Mouse (Mus musculus): ENCODE data around the gene Pdpn. TPM values are rescaled to one million over a fixed set of nuclear protein-coding genes. Genes with fewer than 3 reads are reported as not detected.

Pdpn gene
- total RNA-seq, 2 experiments from 2014 or later, result 15.0 to 15.3 TPM

DNA sequence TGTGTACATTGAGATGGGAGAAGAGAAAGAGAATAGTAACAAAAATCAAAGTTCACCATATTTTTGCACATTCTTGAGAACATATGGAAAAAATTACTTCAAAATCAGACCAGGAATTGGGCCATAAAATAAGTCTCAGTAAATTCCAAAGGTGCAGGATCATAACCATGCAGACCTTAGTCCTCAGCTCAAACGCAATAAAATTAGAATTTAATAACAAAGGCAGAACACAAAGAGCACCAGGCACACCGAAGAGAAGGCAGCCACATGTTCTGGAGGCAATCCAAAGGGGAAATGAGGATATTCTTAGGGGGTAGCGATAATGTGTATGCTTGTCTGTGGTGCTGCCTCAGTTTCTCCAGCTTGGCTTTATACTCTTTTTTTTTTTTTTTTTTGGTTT lies 68.3 kb downstream of the Pdpn start:
- TF ChIP-seq CTCF (IDR thresholded peaks at IDR 0.05), result no peak
- no peak overlapping the region for H3K27ac ChIP-seq
- no peak overlapping the region for H3K4me3 ChIP-seq
- no peak for DNase-seq (ENCODE audit: extremely low spot score in 1 of 2, low spot score in 2 of 2)
- intact Hi-C loops (cut with DNase I), result no loop called here

DNA sequence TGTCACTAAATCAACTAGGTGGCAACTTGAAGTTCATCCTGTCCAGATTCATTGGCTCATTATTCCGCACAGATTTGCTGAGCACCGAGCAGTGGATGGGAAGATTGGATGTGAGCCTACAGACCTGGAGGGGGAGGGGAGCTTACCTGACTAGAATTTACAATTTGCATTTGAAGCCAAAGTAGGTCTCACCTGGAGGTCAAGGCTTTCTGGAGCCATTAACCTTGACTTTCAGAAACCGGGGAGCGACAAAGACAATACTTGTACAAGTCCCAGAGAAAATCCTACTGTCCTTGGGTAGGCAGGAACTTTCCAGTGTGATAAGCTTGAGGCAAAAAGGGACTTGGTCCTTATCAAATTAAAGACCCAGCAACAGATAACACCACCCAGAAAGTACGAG lies 71.4 kb downstream of the Pdpn start:
- Histone ChIP-seq H3K4me3 (no peak overlapping the region), H3K27ac (no peak overlapping the region)
- TF ChIP-seq CTCF (IDR thresholded peaks at IDR 0.05), result no peak
- intact Hi-C loops (cut with DNase I), result no loop called here
- DNase-seq (ENCODE audit: extremely low spot score in 1 of 2, low spot score in 2 of 2), result no peak

DNA sequence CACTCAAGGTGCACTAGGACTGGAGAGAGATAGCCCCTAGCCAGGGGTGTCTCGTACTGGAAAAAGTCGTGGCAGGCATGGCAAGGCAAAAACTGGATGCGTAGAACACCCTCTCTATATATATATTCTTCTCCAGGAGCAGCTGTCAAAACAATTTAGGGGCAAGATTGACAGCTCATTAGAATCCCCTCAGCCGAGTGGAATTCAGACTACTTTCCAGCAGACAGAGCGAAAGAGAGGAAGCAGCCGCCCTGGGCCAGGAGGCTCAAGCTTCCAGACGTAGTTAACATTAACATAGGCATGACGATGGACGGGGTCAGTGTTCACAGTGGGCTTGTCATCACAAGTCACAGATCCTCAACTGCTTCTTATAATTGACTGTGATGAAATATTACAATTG lies 73.5 kb downstream of the Pdpn start:
- H3K27ac ChIP-seq, result no peak overlapping the region
- no peak for TF ChIP-seq CTCF (IDR thresholded peaks at IDR 0.05)
- no peak overlapping the region for H3K4me3 ChIP-seq
- DNase-seq (ENCODE audit: extremely low spot score in 1 of 2, low spot score in 2 of 2), result no peak
- intact Hi-C loops (cut with DNase I), result no loop called here

DNA sequence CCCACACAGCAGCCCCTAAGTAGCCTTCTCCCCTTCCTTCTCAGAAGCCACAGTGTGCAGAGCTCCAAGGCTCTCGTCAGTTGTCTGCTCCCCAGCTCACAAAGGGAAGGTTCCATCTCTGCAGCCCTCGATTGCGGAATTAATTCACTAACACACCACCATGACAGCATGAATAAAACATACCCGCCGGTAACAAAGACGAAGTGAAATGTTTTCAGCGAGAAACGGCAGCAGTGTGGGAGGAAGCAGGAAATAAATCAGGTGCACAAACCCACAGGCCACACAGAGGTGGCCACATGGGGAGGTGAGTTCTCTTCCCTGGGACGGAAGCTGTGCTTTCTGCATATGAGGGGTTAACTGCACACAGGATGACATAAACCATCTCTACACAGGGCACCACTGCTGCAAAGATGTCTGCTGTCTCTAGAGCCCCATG lies 80.0 kb downstream of the Pdpn start:
- DNase-seq (ENCODE audit: extremely low spot score in 1 of 2, low spot score in 2 of 2), result no peak
- no peak overlapping the region for H3K4me3 ChIP-seq
- H3K27ac ChIP-seq, result no peak overlapping the region
- intact Hi-C loops (cut with DNase I), result no loop called here
- no peak for TF ChIP-seq CTCF (IDR thresholded peaks at IDR 0.05)

DNA sequence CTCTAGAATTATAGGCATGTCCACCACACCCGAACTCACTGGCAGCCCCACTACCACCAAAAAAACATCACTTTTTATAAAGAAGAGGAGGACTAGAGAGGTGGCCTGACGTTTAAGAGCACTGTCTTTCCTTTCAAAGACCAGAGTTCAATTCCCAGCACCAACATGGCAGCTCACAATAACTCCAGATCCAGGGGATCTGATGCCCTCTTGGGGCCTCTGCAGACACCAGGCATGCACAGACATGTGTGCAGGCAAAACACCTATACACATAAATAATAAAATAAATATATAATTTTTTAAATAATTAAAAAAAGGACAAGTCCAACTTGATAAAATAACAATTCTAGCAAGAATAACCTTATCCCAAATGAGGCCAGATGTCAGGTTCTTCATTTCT lies 80.5 kb downstream of the Pdpn start:
- intact Hi-C loops (cut with DNase I), result no loop called here
- Histone ChIP-seq H3K4me3 (no peak overlapping the region), H3K27ac (no peak overlapping the region)
- no peak for TF ChIP-seq CTCF (IDR thresholded peaks at IDR 0.05)
- no peak for DNase-seq (ENCODE audit: extremely low spot score in 1 of 2, low spot score in 2 of 2)

Other genes starting within 250 kb of the Pdpn start
- 10 to 100 TPM; 43.3 to 49.2 TPM for gene Prdm2, start 86.6 kb downstream of the Pdpn start, total RNA-seq (2021)
- 1 to 10 TPM; 2.3 TPM for gene Lrrc38, start 50.2 kb upstream of the Pdpn start, total RNA-seq (2021)
- not detected for gene Pramel1, start 94.9 kb upstream of the Pdpn start, total RNA-seq (2021)
- 10 to 100 TPM; 12.5 to 12.8 TPM for gene Pramef8, start 112.9 kb upstream of the Pdpn start, total RNA-seq (2021)
- gene Oog4, start 150.8 kb upstream of the Pdpn start, total RNA-seq (2021), result not detected
- not detected for gene Gm13043, start 211.8 kb upstream of the Pdpn start, total RNA-seq (2021)
- gene Gm13040, start 236.4 kb upstream of the Pdpn start, total RNA-seq (2021), result not detected

Measured in left cerebral cortex, adult 2 months (tissue).